Mouse (Mus musculus) heart, embryonic 11.5 days (tissue): ENCODE results near the gene Cnnm2. TPM values are rescaled to one million over a fixed set of nuclear protein-coding genes. Genes with fewer than 3 reads are reported as not detected.
A peak's percentile ranks its signal among the peaks of the same experiment; 100 is the strongest.

ENCODE experiments used
- ATAC-seq: fragments of 200-750 bp; cut with Nextera tagmentation; replicated peaks from 2 replicates; pipeline ENCODE4 v1.8.0; 2017; ENCODE audit warnings: moderate library complexity; ENCODE audit not compliant: insufficient number of reproducible peaks, low FRiP score, low TSS enrichment
- H3K27ac ChIP-seq: fragments of 300-500 bp; sonication (generic); 2 replicates; pipeline ENCODE4 v1.5.1; 2014; ENCODE audit warnings: mild to moderate bottlenecking, low read depth, low read length
- H3K27me3 ChIP-seq: fragments of 300-500 bp; sonication (generic); 2 replicates; pipeline ENCODE4 v1.6.1; 2014; ENCODE audit warnings: mild to moderate bottlenecking, low read length, mixed read lengths; ENCODE audit not compliant: control insufficient read depth, insufficient read depth
- H3K36me3 ChIP-seq: fragments of 300-500 bp; sonication (generic); 2 replicates; pipeline ENCODE4 v1.6.1; 2014; ENCODE audit warnings: mild to moderate bottlenecking, low read length, moderate library complexity, mixed read lengths; ENCODE audit not compliant: control insufficient read depth, insufficient read depth
- H3K4me1 ChIP-seq: fragments of 300-500 bp; sonication (generic); 2 replicates; pipeline ENCODE4 v1.6.1; 2014; ENCODE audit warnings: low read length; ENCODE audit not compliant: control insufficient read depth, insufficient read depth
- H3K4me2 ChIP-seq: fragments of 300-500 bp; sonication (generic); 2 replicates; pipeline ENCODE4 v1.6.1; 2014; ENCODE audit warnings: mild to moderate bottlenecking, moderate library complexity
- H3K4me3 ChIP-seq: fragments of 300-500 bp; sonication (generic); 2 replicates; pipeline ENCODE4 v1.5.1; 2014; ENCODE audit warnings: low read depth, low read length
- H3K9ac ChIP-seq: fragments of 300-500 bp; sonication (generic); 2 replicates; pipeline ENCODE4 v1.6.1; 2014; ENCODE audit warnings: mild to moderate bottlenecking, low read depth, low read length, moderate library complexity
- H3K9me3 ChIP-seq: fragments of 300-500 bp; sonication (generic); replicated peaks from 2 replicates; pipeline ENCODE4 v1.6.1; 2016; ENCODE audit warnings: low read length; ENCODE audit not compliant: control insufficient read depth
- WGBS: fragments of 180-500 bp; shearing (Covaris S2); extraction: QIAGEN DNeasy Blood & Tissue Kit; methylation state at CpG from one replicate; pipeline ENCODE4 v1.1.7; 2014; ENCODE audit not compliant: insufficient replicate concordance; 5-methylcytosine and 5-hydroxymethylcytosine counted together
- polyA plus RNA-seq: library from polyadenylated mRNA; unstranded; fragments of >200 nt; fragmentation: Nextera tagmentation; extraction: Ambion mirVana; gene quantifications from 2 replicates; pipeline ENCODE4 v1.2.1, GENCODE M21; 2014

Gene Cnnm2
- polyA plus RNA-seq, 1 experiment from 2014 or later, result 4.1 TPM

DNA sequence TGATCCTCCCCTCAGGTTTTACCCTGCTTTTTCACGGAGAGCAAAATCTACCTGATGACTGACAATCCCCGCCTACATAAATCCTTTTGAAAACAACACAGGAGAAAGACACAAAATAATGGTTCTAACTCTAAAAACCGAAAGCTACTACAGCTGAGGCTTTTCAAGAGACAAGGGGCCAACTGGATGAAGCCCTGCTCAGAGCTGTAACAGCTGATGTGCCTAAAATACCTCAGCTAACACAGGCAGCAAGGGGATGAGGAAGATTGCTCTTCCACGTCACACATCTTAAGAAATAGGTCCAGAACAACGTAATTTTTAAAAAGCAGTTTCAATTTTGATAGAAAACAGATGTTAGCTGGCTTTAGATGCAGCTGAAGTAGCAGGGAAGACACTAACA, 165.6 kb downstream of the Cnnm2 start:
- no peaks in the 10 kb centered on the region for H3K9me3 ChIP-seq
- 46% methylated on average over 5 of the region's 5 CpGs for WGBS
- peak overlapping the region; percentile 31; the same call in 1 of the 2 replicates for H3K27ac ChIP-seq
- H3K4me1 ChIP-seq, result peaks cover 23% of the 10 kb centered on the region
- H3K4me3 ChIP-seq, result no peak overlapping the region
- H3K27me3 ChIP-seq, result no peaks in the 10 kb centered on the region
- no peaks in the 10 kb centered on the region for H3K36me3 ChIP-seq
- ATAC-seq, result no peak
- H3K9ac ChIP-seq, result 0 out of 2 replicates have a peak overlapping the region, but pooled peaks have one; percentile 36
- no peak overlapping the region for H3K4me2 ChIP-seq

DNA sequence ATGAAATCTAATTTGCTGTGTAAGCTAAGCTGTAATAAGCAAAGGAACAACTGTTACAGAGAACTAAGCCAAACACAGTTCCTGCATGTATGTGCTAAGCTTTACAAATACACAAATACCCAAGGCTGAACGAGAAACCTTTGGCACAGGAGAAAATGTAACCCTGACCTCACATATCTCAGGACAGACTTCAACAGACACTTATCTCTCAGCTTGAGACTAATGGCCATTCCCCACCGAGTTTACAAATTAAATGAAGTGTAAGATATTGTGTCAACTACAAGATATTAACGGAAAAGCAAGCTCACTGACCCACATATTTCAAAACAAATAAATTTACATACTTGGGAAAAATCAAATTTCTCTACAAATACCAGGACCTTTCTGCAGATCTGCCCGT, 166.7 kb downstream of the Cnnm2 start:
- Histone ChIP-seq H3K4me2 (no peak overlapping the region), H3K4me1 (peaks cover 26% of the 10 kb centered on the region), H3K36me3 (no peaks in the 10 kb centered on the region), H3K4me3 (no peak overlapping the region), H3K27ac (no peak overlapping the region), H3K9me3 (no peaks in the 10 kb centered on the region), H3K27me3 (no peaks in the 10 kb centered on the region), H3K9ac (no peak overlapping the region)
- no peak for ATAC-seq
- WGBS, result 45% methylated on average over 4 of the region's 4 CpGs

DNA sequence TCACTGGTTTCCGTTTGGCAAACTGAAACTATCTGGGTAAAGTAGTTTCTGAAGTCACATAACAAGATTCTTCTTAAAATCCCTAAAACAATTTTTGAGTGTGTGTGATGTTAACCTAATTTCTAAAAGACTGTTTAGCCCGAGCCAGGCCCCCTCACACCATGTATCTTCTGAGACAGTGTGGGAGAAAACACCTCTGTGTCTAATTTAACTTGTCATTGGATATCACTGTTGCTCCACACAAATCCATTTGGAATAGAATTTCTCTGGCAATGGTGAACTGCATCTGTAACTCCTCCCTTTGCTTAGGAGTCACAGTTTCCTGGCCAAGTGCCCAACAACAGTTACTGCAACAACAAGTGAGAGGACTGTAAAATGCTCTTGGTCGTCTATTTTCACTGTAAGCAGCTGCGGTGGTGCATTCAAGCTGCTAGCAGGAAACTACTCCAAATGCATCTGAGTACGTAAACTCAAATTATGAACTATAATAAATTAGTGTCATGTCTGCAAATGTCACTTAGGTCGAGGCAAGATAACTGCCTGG, 167.7 kb downstream of the Cnnm2 start:
- Histone ChIP-seq H3K27ac (peak overlapping the region; percentile 31), H3K27me3 (no peaks in the 10 kb centered on the region), H3K9ac (no peak overlapping the region), H3K4me2 (no peak overlapping the region), H3K9me3 (no peaks in the 10 kb centered on the region), H3K4me3 (no peak overlapping the region), H3K36me3 (no peaks in the 10 kb centered on the region), H3K4me1 (peaks cover 30% of the 10 kb centered on the region)
- no peak for ATAC-seq
- 54% methylated on average over 6 of the region's 6 CpGs for WGBS

Other genes with a start within 250 kb of the Cnnm2 start
- gene Arl3, start 188.4 kb upstream of the Cnnm2 start, polyA plus RNA-seq, result 67.5 and 83.5 TPM in 2 replicates
- 8.1 and 10.5 TPM in 2 replicates for gene Sfxn2, start 188.2 kb upstream of the Cnnm2 start, polyA plus RNA-seq
- gene Wbp1l, start 162.5 kb upstream of the Cnnm2 start, polyA plus RNA-seq, result 41.5 and 45.9 TPM in 2 replicates
- 0.97 and 1.1 TPM in 2 replicates for gene Cyp17a1, start 88.4 kb upstream of the Cnnm2 start, polyA plus RNA-seq
- gene Borcs7, start 71.7 kb upstream of the Cnnm2 start, polyA plus RNA-seq, result 14.7 and 16.5 TPM in 2 replicates
- 47.6 and 54.2 TPM in 2 replicates for gene As3mt, start 54.1 kb upstream of the Cnnm2 start, polyA plus RNA-seq